Mouse (Mus musculus) embryo, embryonic 11.5 days (tissue): Measurements from ENCODE around the gene Gm2a.
"Not testable (repeated sequence)": the region's sequence is repeated elsewhere in the genome, so short reads cannot be mapped to it uniquely, and the experiment has no call there.

Experiments
- DNase-seq: peaks from one replicate; pipeline ENCODE4 v3.0.0-alpha.2; 2012; ENCODE audit warnings: low read depth, low spot score

Gm2a gene

GRCm38 (mm10) chr11:55096731-55097462 lies 1.0 kb upstream of the Gm2a start:
- no peak for DNase-seq

- no peak for DNase-seq
These were observed 437 bp downstream of the Gm2a start for GRCm38 (mm10) chr11:55098189-55098915.

GRCm38 (mm10) chr11:55099019-55099771 lies 1.3 kb downstream of the Gm2a start:
- DNase-seq: no peak

- DNase-seq: no peak
These were observed 2.0 kb downstream of the Gm2a start for GRCm38 (mm10) chr11:55099868-55100267.

- no peak for DNase-seq
These were observed 4.1 kb downstream of the Gm2a start for GRCm38 (mm10) chr11:55102015-55102414.

- DNase-seq: no peak
These were observed 5.3 kb downstream of the Gm2a start for GRCm38 (mm10) chr11:55103229-55103628.

- no peak for DNase-seq
These were observed 7.5 kb downstream of the Gm2a start for GRCm38 (mm10) chr11:55105389-55105788.

GRCm38 (mm10) chr11:55106636-55107035 lies 8.7 kb downstream of the Gm2a start:
- DNase-seq: no peak

GRCm38 (mm10) chr11:55109521-55110300 lies 11.8 kb downstream of the Gm2a start:
- no peak for DNase-seq

GRCm38 (mm10) chr11:55110566-55111169 lies 12.8 kb downstream of the Gm2a start:
- no peak for DNase-seq

GRCm38 (mm10) chr11:55113209-55113860 lies 15.4 kb downstream of the Gm2a start:
- no peak for DNase-seq

- not testable (repeated sequence) for DNase-seq
These were observed 15.9 kb downstream of the Gm2a start for GRCm38 (mm10) chr11:55113861-55114250.

- no peak for DNase-seq
These were observed 16.4 kb downstream of the Gm2a start for GRCm38 (mm10) chr11:55114291-55114690.

GRCm38 (mm10) chr11:55116004-55116403 lies 18.1 kb downstream of the Gm2a start:
- DNase-seq: no peak

- DNase-seq: no peak
These were observed 19.1 kb downstream of the Gm2a start for GRCm38 (mm10) chr11:55117031-55117430.

- DNase-seq: no peak
These were observed 22.4 kb downstream of the Gm2a start for GRCm38 (mm10) chr11:55120279-55120678.

GRCm38 (mm10) chr11:55120821-55121271 lies 22.9 kb downstream of the Gm2a start:
- DNase-seq: no peak

- DNase-seq: no peak
These were observed 23.5 kb downstream of the Gm2a start for GRCm38 (mm10) chr11:55121430-55121829.

- no peak for DNase-seq
These were observed 28.7 kb downstream of the Gm2a start for GRCm38 (mm10) chr11:55126663-55127062.

GRCm38 (mm10) chr11:55127937-55128336 lies 30.0 kb downstream of the Gm2a start:
- no peak for DNase-seq

- DNase-seq: no peak
These were observed 30.5 kb downstream of the Gm2a start for GRCm38 (mm10) chr11:55128411-55128810.
